Mouse (Mus musculus): ENCODE results near the gene Rps6kc1. TPM values are rescaled to one million over a fixed set of nuclear protein-coding genes. Genes with fewer than 3 reads are reported as not detected.

Rps6kc1 gene
- total and polyA plus RNA-seq, 2 experiments from 2014 or later = 26.1 to 42.8 TPM

DNA sequence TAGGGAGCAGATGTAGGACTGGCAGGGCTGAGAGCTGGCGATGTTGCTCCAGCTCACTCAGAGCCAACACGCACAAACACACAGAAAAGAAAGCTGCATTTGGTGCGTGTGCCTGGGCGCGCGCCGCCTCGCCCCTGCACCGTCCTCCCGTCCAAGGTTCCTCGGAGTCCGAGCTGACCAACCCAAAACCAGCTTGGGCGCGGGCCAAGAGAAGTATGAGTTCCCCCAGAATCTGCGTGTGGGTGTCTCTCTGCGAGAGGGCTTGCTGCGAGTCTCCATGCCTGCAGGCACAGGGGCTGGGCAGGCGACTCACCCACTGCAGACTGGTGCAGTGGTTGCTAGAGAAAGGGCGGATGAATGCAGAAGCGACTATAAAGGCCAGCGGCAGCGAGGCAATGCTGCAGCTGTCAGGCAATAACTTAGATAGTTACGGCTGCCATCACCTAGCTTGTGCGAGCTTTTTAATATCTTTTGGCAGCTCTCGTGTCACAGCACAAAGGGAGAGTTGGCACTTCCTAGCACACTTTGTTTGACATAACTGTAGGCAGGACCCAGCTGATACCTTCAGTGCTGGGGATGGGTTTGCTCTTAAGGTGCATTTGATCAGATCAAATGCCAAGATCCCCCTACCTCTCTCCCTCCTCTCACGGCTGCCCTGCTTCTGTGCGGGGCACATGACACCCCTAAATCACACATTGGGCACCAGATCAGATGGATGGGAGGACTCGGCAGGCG lies 220.9 kb downstream of the Rps6kc1 start:
- no peaks in the 10 kb centered on the region for H3K9me3 ChIP-seq (ENCODE audit: low read length)
- 53% methylated on average over 29 of the region's 29 CpGs for WGBS
- peak; percentile 48; the same call in 1 of the 2 replicates for ATAC-seq
- H3K9ac ChIP-seq = 0 out of 2 replicates have a peak overlapping the region, but pooled peaks have one; percentile 22
- no peaks in the 10 kb centered on the region for H3K4me1 ChIP-seq (ENCODE audit: insufficient read depth)
- no peak overlapping the region for H3K27ac ChIP-seq (ENCODE audit: low read depth, low read length)
- peak overlapping the region; percentile 29; the same call in 1 of the 2 replicates for H3K4me2 ChIP-seq (ENCODE audit: low read depth)
- peak; percentile 32 for DNase-seq
- no peak overlapping the region for H3K4me3 ChIP-seq (ENCODE audit: low read depth, low read length)
- H3K27me3 ChIP-seq (ENCODE audit: insufficient read depth, low read length) = peaks cover 6% of the 10 kb centered on the region
- TF ChIP-seq CTCF (IDR thresholded peaks at IDR 0.05; ENCODE audit: low read depth) = no peak
- H3K36me3 ChIP-seq (ENCODE audit: insufficient read depth) = no peaks in the 10 kb centered on the region

DNA sequence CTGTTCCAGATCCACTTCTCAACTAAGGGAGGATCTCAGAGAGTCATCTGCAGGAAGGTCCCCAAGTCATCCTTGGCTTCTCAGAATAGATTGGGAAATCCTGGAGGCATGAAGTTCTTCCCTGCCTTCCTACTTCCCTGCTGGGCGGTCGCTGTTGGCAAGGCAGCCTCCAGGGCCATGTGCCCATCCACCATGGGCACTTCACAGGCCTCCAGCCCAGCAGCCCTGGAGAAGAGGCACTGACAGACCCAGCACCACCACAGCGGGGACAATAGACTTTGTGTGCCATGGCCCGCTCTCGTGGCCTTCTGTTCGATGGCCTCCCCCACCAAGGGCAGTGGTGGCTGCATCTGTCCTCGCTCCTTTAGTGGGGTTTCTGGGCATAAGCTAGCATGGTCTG lies 228.5 kb downstream of the Rps6kc1 start:
- Histone ChIP-seq H3K36me3 (ENCODE audit: insufficient read depth) (no peaks in the 10 kb centered on the region), H3K4me1 (ENCODE audit: insufficient read depth) (peaks cover 13% of the 10 kb centered on the region), H3K4me3 (ENCODE audit: low read depth, low read length) (no peak overlapping the region), H3K4me2 (ENCODE audit: low read depth) (no peak overlapping the region), H3K9ac (no peak overlapping the region), H3K27me3 (ENCODE audit: insufficient read depth, low read length) (no peaks in the 10 kb centered on the region; the same call in 1 of the 2 replicates), H3K9me3 (ENCODE audit: low read length) (no peaks in the 10 kb centered on the region), H3K27ac (ENCODE audit: low read depth, low read length) (no peak overlapping the region; the same call in 1 of the 2 replicates)
- no peak for DNase-seq
- no peak for ATAC-seq
- WGBS = 85% methylated on average over 7 of the region's 7 CpGs
- no peak for TF ChIP-seq CTCF (IDR thresholded peaks at IDR 0.05; ENCODE audit: low read depth)

DNA sequence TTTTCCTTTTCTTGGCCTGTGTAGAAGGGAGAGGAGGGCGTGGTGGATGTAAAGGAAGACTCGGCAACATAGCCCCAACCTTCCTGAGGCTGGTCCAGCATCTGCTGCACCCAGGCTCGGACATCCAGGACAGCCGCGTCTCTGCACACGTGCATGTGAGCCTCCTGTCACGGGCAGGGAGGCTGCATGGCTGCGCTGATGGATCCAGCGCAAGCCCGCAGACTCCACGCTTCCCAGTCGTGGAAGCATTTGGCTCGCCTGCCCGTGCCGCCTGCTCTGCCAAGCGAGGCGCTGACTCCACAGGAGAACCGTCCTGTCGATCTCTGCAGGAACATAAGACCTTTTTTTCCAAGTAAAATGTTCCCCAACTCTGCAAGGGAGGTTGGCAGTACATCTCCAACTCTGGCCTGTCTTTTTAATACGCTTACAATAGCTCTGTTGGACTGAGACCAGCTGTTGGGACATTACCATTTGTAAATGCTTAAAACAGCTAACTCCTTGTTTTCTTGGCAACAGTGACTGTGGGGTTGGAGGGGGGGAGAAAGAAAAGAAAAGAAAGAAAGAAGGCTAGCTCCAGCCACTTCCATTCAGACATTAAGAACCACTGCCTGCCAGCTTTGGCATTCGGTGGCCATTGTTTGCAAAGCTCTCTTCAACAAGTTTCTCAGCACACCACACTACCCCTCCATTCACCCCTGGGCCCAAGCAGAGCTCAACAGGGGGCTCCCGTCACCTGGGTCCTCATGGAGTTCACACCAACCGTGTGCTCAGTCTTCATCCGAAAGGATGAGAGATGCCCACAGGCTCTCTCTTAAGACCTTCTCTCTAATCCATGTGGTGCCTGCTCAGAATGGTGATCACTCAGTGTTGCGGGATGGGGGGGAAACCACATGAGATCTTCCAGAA lies 229.3 kb downstream of the Rps6kc1 start:
- H3K27ac ChIP-seq (ENCODE audit: low read depth, low read length) = peak overlapping the region; percentile 51
- H3K36me3 ChIP-seq (ENCODE audit: insufficient read depth) = no peaks in the 10 kb centered on the region
- no peak for TF ChIP-seq CTCF (IDR thresholded peaks at IDR 0.05; ENCODE audit: low read depth)
- WGBS = 11% methylated on average over 25 of the region's 25 CpGs
- ATAC-seq (peak; percentile 91), DNase-seq (peak; percentile 86)
- no peak overlapping the region for H3K9ac ChIP-seq
- no peaks in the 10 kb centered on the region; the same call in 1 of the 2 replicates for H3K27me3 ChIP-seq (ENCODE audit: insufficient read depth, low read length)
- no peaks in the 10 kb centered on the region for H3K9me3 ChIP-seq (ENCODE audit: low read length)
- H3K4me3 ChIP-seq (ENCODE audit: low read depth, low read length) = 0 out of 2 replicates have a peak overlapping the region, but pooled peaks have one; percentile 2
- peak overlapping the region; percentile 45 for H3K4me2 ChIP-seq (ENCODE audit: low read depth)
- H3K4me1 ChIP-seq (ENCODE audit: insufficient read depth) = peaks cover 13% of the 10 kb centered on the region

DNA sequence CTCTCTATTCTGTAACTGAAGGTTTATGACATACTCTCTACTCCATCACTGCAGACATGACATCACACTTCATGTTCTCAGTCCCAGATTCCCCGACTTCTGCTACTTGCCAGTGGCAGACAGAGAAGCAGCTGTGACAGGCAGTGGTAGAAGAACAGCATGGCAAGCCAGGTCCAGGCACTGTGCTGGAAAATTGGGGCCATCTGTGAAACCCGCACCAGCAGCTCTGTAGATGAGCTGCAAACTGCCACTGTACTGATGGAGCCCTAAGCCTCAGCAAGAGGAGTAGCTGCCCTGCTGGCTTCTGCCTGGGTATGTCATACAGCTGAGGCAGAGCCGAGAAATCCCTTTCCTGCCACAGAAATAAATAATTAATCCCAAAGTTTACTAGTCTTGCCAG lies 236.1 kb downstream of the Rps6kc1 start:
- H3K4me2 ChIP-seq (ENCODE audit: low read depth) = no peak overlapping the region
- ATAC-seq (no peak), DNase-seq (no peak)
- WGBS = 83% methylated on average over 3 of the region's 3 CpGs
- no peaks in the 10 kb centered on the region for H3K36me3 ChIP-seq (ENCODE audit: insufficient read depth)
- H3K27ac ChIP-seq (ENCODE audit: low read depth, low read length) = no peak overlapping the region
- no peak overlapping the region for H3K9ac ChIP-seq
- H3K4me3 ChIP-seq (ENCODE audit: low read depth, low read length) = no peak overlapping the region
- no peaks in the 10 kb centered on the region for H3K9me3 ChIP-seq (ENCODE audit: low read length)
- TF ChIP-seq CTCF (IDR thresholded peaks at IDR 0.05; ENCODE audit: low read depth) = no peak
- H3K27me3 ChIP-seq (ENCODE audit: insufficient read depth, low read length) = no peaks in the 10 kb centered on the region
- no peaks in the 10 kb centered on the region for H3K4me1 ChIP-seq (ENCODE audit: insufficient read depth)

DNA sequence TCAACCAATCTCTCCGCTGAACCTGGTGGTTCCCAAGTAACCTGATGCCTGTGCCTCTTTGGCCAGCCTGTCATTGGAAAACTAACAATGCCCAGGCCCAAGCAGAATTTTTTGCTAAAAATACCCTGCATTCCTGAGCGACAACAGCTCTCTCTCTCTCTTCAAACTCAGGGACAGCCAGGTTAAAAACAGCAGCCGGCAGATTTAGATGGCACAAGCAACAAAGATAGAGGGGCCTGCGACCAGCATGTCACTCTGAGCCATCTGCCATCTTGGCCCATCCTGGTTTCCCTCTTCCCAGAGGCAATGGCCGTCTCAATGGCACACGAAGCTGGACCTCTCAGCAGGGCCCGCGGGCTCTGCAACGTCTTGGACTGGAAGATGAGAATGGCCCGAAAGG lies 242.5 kb downstream of the Rps6kc1 start:
- no peak for ATAC-seq
- WGBS = 72% methylated on average over 10 of the region's 10 CpGs
- Histone ChIP-seq H3K9ac (no peak overlapping the region), H3K9me3 (ENCODE audit: low read length) (no peaks in the 10 kb centered on the region), H3K4me3 (ENCODE audit: low read depth, low read length) (no peak overlapping the region), H3K36me3 (ENCODE audit: insufficient read depth) (no peaks in the 10 kb centered on the region), H3K4me2 (ENCODE audit: low read depth) (no peak overlapping the region), H3K27me3 (ENCODE audit: insufficient read depth, low read length) (peaks cover 4% of the 10 kb centered on the region), H3K4me1 (ENCODE audit: insufficient read depth) (no peaks in the 10 kb centered on the region), H3K27ac (ENCODE audit: low read depth, low read length) (no peak overlapping the region)
- DNase-seq = no peak
- no peak for TF ChIP-seq CTCF (IDR thresholded peaks at IDR 0.05; ENCODE audit: low read depth)

DNA sequence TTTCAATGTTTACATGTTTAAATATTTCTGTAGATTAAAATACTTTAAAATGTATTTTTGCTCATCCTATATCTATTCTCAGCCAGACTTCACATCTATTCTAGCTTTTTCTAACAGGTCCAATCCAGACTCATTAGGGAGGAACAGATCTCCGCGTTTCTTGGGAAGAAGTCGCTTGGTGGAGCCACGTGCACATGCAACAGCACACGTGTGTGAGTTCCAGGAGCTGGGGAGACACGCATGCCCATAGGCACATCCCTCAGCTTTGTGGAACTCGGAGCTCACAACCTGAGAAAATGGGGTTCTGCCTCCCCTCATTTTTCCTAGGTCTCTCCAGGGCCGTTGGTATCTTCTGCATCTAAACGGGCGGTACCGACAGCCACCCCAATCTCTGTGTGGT lies 243.7 kb downstream of the Rps6kc1 start:
- Histone ChIP-seq H3K4me2 (ENCODE audit: low read depth) (no peak overlapping the region), H3K9ac (no peak overlapping the region), H3K36me3 (ENCODE audit: insufficient read depth) (no peaks in the 10 kb centered on the region), H3K4me1 (ENCODE audit: insufficient read depth) (no peaks in the 10 kb centered on the region), H3K4me3 (ENCODE audit: low read depth, low read length) (no peak overlapping the region), H3K27me3 (ENCODE audit: insufficient read depth, low read length) (peaks cover 4% of the 10 kb centered on the region), H3K9me3 (ENCODE audit: low read length) (no peaks in the 10 kb centered on the region), H3K27ac (ENCODE audit: low read depth, low read length) (no peak overlapping the region)
- TF ChIP-seq CTCF (IDR thresholded peaks at IDR 0.05; ENCODE audit: low read depth) = no peak
- 95% methylated on average over 11 of the region's 11 CpGs for WGBS
- DNase-seq (peak; percentile 29), ATAC-seq (no peak)

DNA sequence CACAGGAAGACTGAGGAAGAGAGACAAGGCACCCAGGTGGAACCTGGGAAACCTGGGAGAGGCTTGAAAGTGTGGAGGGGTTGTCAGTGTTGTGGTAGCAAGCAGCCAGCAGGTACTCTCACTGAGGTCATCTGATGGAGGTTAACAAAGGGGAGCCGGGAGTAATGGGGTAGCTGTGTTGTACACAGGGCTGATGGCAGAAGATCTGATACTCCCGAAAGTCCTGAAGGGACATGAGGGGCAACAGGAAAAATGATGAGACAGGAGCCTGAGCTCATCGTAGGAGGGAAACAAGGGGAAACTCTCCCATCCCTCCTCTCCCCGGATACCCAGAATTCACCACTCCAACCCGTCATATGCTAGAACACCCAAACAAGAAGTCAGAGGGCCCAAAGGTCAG lies 244.2 kb downstream of the Rps6kc1 start:
- Histone ChIP-seq H3K27ac (ENCODE audit: low read depth, low read length) (no peak overlapping the region), H3K4me2 (ENCODE audit: low read depth) (no peak overlapping the region), H3K4me3 (ENCODE audit: low read depth, low read length) (no peak overlapping the region), H3K9ac (no peak overlapping the region), H3K9me3 (ENCODE audit: low read length) (no peaks in the 10 kb centered on the region), H3K27me3 (ENCODE audit: insufficient read depth, low read length) (peaks cover 4% of the 10 kb centered on the region), H3K36me3 (ENCODE audit: insufficient read depth) (no peaks in the 10 kb centered on the region), H3K4me1 (ENCODE audit: insufficient read depth) (no peaks in the 10 kb centered on the region)
- DNase-seq (no peak), ATAC-seq (no peak)
- TF ChIP-seq CTCF (IDR thresholded peaks at IDR 0.05; ENCODE audit: low read depth) = no peak
- 92% methylated on average over 5 of the region's 5 CpGs for WGBS
